In genomic region chr2:33160326-33160973, GRCm38 (mm10) we compare ENCODE assay signal across 12 mouse cellular contexts. TPM values are rescaled to one million over a fixed set of nuclear protein-coding genes. Genes with fewer than 3 reads are reported as not detected.
DNase-seq lines count a peak whose midpoint lies in the region; ATAC-seq lines count a peak whose summit lies in the region.
"Had no signal": no experiment of that assay in that cellular context is flagged by ENCODE, and none has a peak within 500 bp of the region (broad histone marks: within the 10 kb centered on the region; RNA-seq: fewer than 3 reads in every experiment).

No protein-coding gene starts in this region.

- peak overlapping the region; percentile 26; the same call in 1 of the 2 replicates for H3K9ac ChIP-seq in heart, embryonic 14.5 days (ENCODE audit: low read length)

- no peaks in the 10 kb centered on the region for H3K9me3 ChIP-seq in heart, embryonic 14.5 days (ENCODE audit: control insufficient read depth, low read length)

- peak; percentile 41 for DNase-seq in adrenal gland, adult 2 months
- no peak for DNase-seq in adrenal gland, postnatal 25 days
- peak; percentile 52 to 80 for DNase-seq in kidney, postnatal 25 days
- no peak for DNase-seq in right cerebral cortex, postnatal 14 days
- DNase-seq in cerebellum, adult 18-20 months, result no peak
- DNase-seq: layer of hippocampus, postnatal 36 days; spleen, adult 18-20 months had no signal

- WGBS in heart, embryonic 14.5 days, result 30% methylated on average over 12 of the region's 12 CpGs

- H3K4me1 ChIP-seq in brown adipose tissue, adult 24 weeks (ENCODE audit: control insufficient read depth, insufficient read depth, insufficient read length, low read length), result peaks cover 30% of the 10 kb centered on the region
- peaks cover 26 to 32% of the 10 kb centered on the region in 2 experiments for H3K4me1 ChIP-seq in heart, embryonic 14.5 days (ENCODE audit: control insufficient read depth in 2 of 2, insufficient read depth in 2 of 2, low read length in 2 of 2)

- no peaks in the 10 kb centered on the region for H3K27me3 ChIP-seq in heart, embryonic 14.5 days (ENCODE audit: control insufficient read depth, insufficient read depth, low read length)

- peak overlapping the region; percentile 81 for H3K27ac ChIP-seq in brown adipose tissue, adult 24 weeks (replicated peaks; ENCODE audit: low read depth, low read length)
- H3K27ac ChIP-seq in heart, embryonic 14.5 days (replicated peaks in 1 of 2; ENCODE audit: control insufficient read depth in 1 of 2, insufficient read depth in 1 of 2, low read depth in 2 of 2, low read length in 2 of 2), result peak overlapping the region; percentile 68 to 72

- 0 out of 2 replicates have a peak, but pooled peaks have one; percentile 19 for ATAC-seq in heart, embryonic 14.5 days (ENCODE audit: insufficient number of reproducible peaks, insufficient read depth, low FRiP score, low read depth)
- no peak for ATAC-seq in granulocyte monocyte progenitor cell, adult 5-6 weeks (replicated peaks; ENCODE audit: poor library complexity, severe bottlenecking)
- ATAC-seq: midbrain, embryonic 16.5 days had no signal

- 0 out of 2 replicates have a peak, but pooled peaks cover 6% of the 10 kb centered on the region for H3K36me3 ChIP-seq in heart, embryonic 14.5 days (ENCODE audit: control insufficient read depth, insufficient read depth, low read length)

- H3K4me2 ChIP-seq in heart, embryonic 14.5 days (ENCODE audit: low read length), result no peak overlapping the region

- no peak overlapping the region for H3K4me3 ChIP-seq in brown adipose tissue, adult 24 weeks (ENCODE audit: insufficient read depth, low read depth, low read length)
- no peak overlapping the region for H3K4me3 ChIP-seq in heart, embryonic 14.5 days (ENCODE audit: control insufficient read depth in 1 of 2, insufficient read depth in 1 of 2, low read depth in 1 of 2, low read length in 2 of 2)
- H3K4me3 ChIP-seq: erythroblast, embryonic 14.5 days had no signal

RNA-seq across cellular contexts. Expression of gene Garnl3, which starts 29.0 kb away (rescaled TPM):
- 10 to 100 TPM; 13.3 to 15.0 TPM for total RNA-seq in adrenal gland, adult 2 months (2021)
- polyA plus RNA-seq in adrenal gland, adult 2 months (2012; rRNA removed), result 13.4 and 21.4 TPM in 2 replicates
- 17.3 and 19.2 TPM in 2 replicates for total RNA-seq in adrenal gland, postnatal 25 days (2021)
- 3.6 and 17.9 TPM in 2 replicates for polyA plus RNA-seq in brown adipose tissue, adult 24 weeks (2012; ENCODE audit: insufficient read depth, insufficient read length, missing spikeins)
- polyA plus RNA-seq in heart, embryonic 14.5 days (2014; fragmentation: Nextera tagmentation; extraction: Ambion mirVana), result 9.0 and 11.0 TPM in 2 replicates
- not detected in 2 replicates for total RNA-seq in granulocyte monocyte progenitor cell, adult 5-6 weeks (2014; fragmentation: Nextera tagmentation)
- 0.13 TPM in 1 of 2 replicates, not detected in the other for total RNA-seq in granulocyte monocyte progenitor cell, adult 5-6 weeks (2017)
- polyA plus RNA-seq: erythroblast, embryonic 14.5 days had no signal

RNA-seq across cellular contexts. Expression of gene Angptl2, which starts 55.4 kb away (rescaled TPM):
- 10 to 100 TPM; 24.0 to 48.3 TPM for total RNA-seq in adrenal gland, adult 2 months (2021)
- polyA plus RNA-seq in adrenal gland, adult 2 months (2012; rRNA removed), result 32.5 and 35.7 TPM in 2 replicates
- total RNA-seq in adrenal gland, postnatal 25 days (2021), result 21.2 and 23.6 TPM in 2 replicates
- 32.8 and 34.1 TPM in 2 replicates for polyA plus RNA-seq in brown adipose tissue, adult 24 weeks (2012; ENCODE audit: insufficient read depth, insufficient read length, missing spikeins)
- polyA plus RNA-seq in heart, embryonic 14.5 days (2014; fragmentation: Nextera tagmentation; extraction: Ambion mirVana), result 51.4 and 58.2 TPM in 2 replicates
- 0.92 and 1.6 TPM in 2 replicates for total RNA-seq in granulocyte monocyte progenitor cell, adult 5-6 weeks (2014; fragmentation: Nextera tagmentation)
- total RNA-seq in granulocyte monocyte progenitor cell, adult 5-6 weeks (2017), result 1.3 TPM in 2 replicates
- polyA plus RNA-seq: erythroblast, embryonic 14.5 days had no signal

Comparison
In these comparisons a context has a peak if more than half of its experiments do, and no peak if none do; other contexts are left out.
1. DNase-seq: peak in adrenal gland, adult 2 months (single experiment) and kidney, postnatal 25 days (2 of 2); none in adrenal gland, postnatal 25 days (single experiment), right cerebral cortex, postnatal 14 days (single experiment) and cerebellum, adult 18-20 months (0 of 2).
2. RNA of gene Garnl3, which starts 29.0 kb away (total RNA-seq): 17.3 to 19.2 TPM in adrenal gland, postnatal 25 days and 13.3 to 15.0 TPM in adrenal gland, adult 2 months; 0.13 TPM in granulocyte monocyte progenitor cell, adult 5-6 weeks; every median in the first group is over 10 times any median in the second.